8 mouse cellular contexts compared by ENCODE assay signal in the genomic region with DNA sequence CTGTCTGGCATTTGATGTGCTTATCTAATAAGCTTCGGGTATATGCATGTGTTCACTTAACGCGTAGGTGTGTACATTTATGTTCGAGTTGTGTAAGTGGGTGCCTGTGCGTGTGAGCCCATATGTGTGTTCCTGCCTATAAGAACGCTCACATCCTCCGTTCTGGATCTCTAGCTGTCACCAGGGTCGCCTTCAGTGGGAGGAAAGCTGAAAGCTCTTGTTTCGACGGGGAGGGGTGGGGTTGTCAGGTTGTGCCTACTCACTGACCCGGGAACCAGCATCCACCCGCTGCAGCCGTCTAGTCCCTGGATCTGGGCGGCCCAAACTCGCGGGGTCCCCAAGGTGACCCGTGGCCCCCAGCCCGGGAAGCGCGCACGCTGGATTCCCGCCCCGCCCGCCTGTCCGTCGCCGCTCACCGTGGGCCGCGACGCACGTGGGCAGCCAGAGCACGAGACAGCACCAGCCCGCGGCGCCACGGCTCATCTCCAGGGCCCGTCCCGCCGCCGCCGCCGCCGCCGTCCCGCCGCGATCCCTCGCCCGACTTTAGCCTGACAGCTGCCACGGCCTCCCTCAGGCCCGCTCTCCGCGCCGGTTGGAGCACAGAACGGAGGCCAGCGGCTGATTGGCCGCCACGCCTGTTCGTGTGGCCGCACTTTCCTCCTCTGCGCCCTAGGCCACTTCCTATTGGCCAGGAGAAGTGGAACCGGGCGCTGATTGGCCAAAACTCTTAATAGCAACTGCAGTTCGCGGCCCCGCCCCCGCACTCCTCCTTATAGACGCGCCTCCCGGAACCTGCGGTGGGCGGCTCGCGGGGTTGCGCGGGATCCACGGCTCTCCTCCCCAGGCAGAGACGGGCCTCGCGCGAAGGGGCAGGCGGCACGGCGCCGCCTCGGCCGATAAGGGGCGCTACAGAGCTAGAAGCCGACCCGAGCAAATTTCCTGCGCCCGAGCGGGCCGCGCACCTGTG. TPM values are rescaled to one million over a fixed set of nuclear protein-coding genes. Genes with fewer than 3 reads are reported as not detected.
A peak's percentile ranks its signal among the peaks of the same experiment; 100 is the strongest.
DNase-seq lines count a peak whose midpoint lies in the region; ATAC-seq lines count a peak whose summit lies in the region.

Gene Cct7, plus strand, starts transcription at position 818 of the 967 bp plus-strand sequence.

- H3K27me3 ChIP-seq in heart, embryonic 10.5 days (ENCODE audit: insufficient read depth, poor library complexity, severe bottlenecking): no peaks in the 10 kb centered on the region
- no peaks in the 10 kb centered on the region for H3K27me3 ChIP-seq in kidney, embryonic 15.5 days

- H3K4me1 ChIP-seq in heart, embryonic 10.5 days: peaks cover 28% of the 10 kb centered on the region
- peaks cover 35% of the 10 kb centered on the region for H3K4me1 ChIP-seq in kidney, embryonic 15.5 days

- peak; percentile 88 for ATAC-seq in erythroblast, adult 5-6 weeks (replicated peaks; ENCODE audit: low FRiP score, poor library complexity, severe bottlenecking)
- peak; percentile 95 for ATAC-seq in kidney, embryonic 15.5 days (replicated peaks; ENCODE audit: low FRiP score)
- ATAC-seq in monocyte, adult 5-6 weeks (replicated peaks; ENCODE audit: insufficient number of reproducible peaks, low FRiP score, low TSS enrichment, poor library complexity, severe bottlenecking): peak; percentile 88

- peaks cover 18% of the 10 kb centered on the region for H3K36me3 ChIP-seq in heart, embryonic 10.5 days
- peaks cover 20% of the 10 kb centered on the region for H3K36me3 ChIP-seq in kidney, embryonic 15.5 days

- no peaks in the 10 kb centered on the region for H3K9me3 ChIP-seq in heart, embryonic 10.5 days
- no peaks in the 10 kb centered on the region for H3K9me3 ChIP-seq in kidney, embryonic 15.5 days (replicated peaks)

- DNase-seq in B cell, adult 2 months: peak; percentile 96
- peak; percentile 99 for DNase-seq in brain, adult 2 months (ENCODE audit: low read depth, low spot score)
- DNase-seq in heart, embryonic 10.5 days (ENCODE audit: low spot score): peak; percentile 99
- peak; percentile 99 for DNase-seq in liver
- DNase-seq in spleen, postnatal 4 days (ENCODE audit: low spot score in 2 of 2): peak; percentile 98 to 99

- peak within 1 kb of the TSS; percentile 97 for H3K27ac ChIP-seq in heart, embryonic 10.5 days
- peak within 1 kb of the TSS; percentile 93 for H3K27ac ChIP-seq in kidney, embryonic 15.5 days

- 2% methylated on average over 91 of the region's 96 CpGs for WGBS in heart, embryonic 10.5 days
- 2% methylated on average over 92 of the region's 96 CpGs for WGBS in kidney, embryonic 15.5 days

- peak within 1 kb of the TSS; percentile 78 for H3K4me3 ChIP-seq in heart, embryonic 10.5 days
- H3K4me3 ChIP-seq in kidney, embryonic 15.5 days (replicated peaks): peak within 1 kb of the TSS; percentile 74

- peak within 1 kb of the TSS; percentile 83 for H3K4me2 ChIP-seq in kidney, embryonic 15.5 days

- peak within 1 kb of the TSS; percentile 84 for H3K9ac ChIP-seq in kidney, embryonic 15.5 days

RNA-seq across cellular contexts. Expression of gene Cct7, which starts in this region (rescaled TPM):
- total RNA-seq in erythroblast, adult 5-6 weeks (2015; ENCODE audit: low replicate concordance): 91.3 and 115 TPM in 2 replicates
- total RNA-seq in erythroblast, adult 5-6 weeks (2017; ENCODE audit: low replicate concordance): 95.1 and 135 TPM in 2 replicates
- 563 and 665 TPM in 2 replicates for polyA plus RNA-seq in heart, embryonic 10.5 days (2016; fragmentation: Nextera tagmentation; extraction: Ambion mirVana)
- 543 and 552 TPM in 2 replicates for polyA plus RNA-seq in kidney, embryonic 15.5 days (2015; fragmentation: Nextera tagmentation; extraction: Ambion mirVana)
- total RNA-seq in monocyte, adult 5-6 weeks (2017): 150 to 194 TPM (median 161 TPM) in 3 replicates

Comparison
In these comparisons a context has a peak if more than half of its experiments do, and no peak if none do; other contexts are left out.
1. Peak in every context shown above with its lines: DNase-seq, ATAC-seq, H3K4me3 ChIP-seq and H3K27ac ChIP-seq.